Mouse (Mus musculus) lung, postnatal 0 days (tissue): ENCODE results near the gene Slc1a3. TPM values are rescaled to one million over a fixed set of nuclear protein-coding genes. Genes with fewer than 3 reads are reported as not detected.
"Not testable (repeated sequence)": the region's sequence is repeated elsewhere in the genome, so short reads cannot be mapped to it uniquely, and the experiment has no call there.

Experiments
- ATAC-seq: fragments of 200-750 bp; cut with Nextera tagmentation; 2 replicates; pipeline ENCODE4 v1.8.0; 2017; ENCODE audit warnings: moderate library complexity
- DNase-seq: peaks from one replicate; pipeline ENCODE4 v3.0.0-alpha.2; 2016; ENCODE audit warnings: low spot score
- H3K27ac ChIP-seq: fragments of 300-500 bp; sonication (generic); 2 replicates; pipeline ENCODE4 v1.5.1; 2014; ENCODE audit warnings: antibody characterized with exemption, mild to moderate bottlenecking, low read length, mixed read lengths
- H3K27me3 ChIP-seq: fragments of 300-500 bp; sonication (generic); replicated peaks from 2 replicates; pipeline ENCODE4 v1.6.1; 2014; ENCODE audit warnings: low read length, mixed read lengths; ENCODE audit not compliant: insufficient read depth
- H3K36me3 ChIP-seq: fragments of 300-500 bp; sonication (generic); 2 replicates; pipeline ENCODE4 v1.6.1; 2014; ENCODE audit warnings: low read length, mixed read lengths; ENCODE audit not compliant: insufficient read depth
- H3K4me1 ChIP-seq: fragments of 300-500 bp; sonication (generic); 2 replicates; pipeline ENCODE4 v1.6.1; 2014; ENCODE audit warnings: antibody characterized with exemption, low read depth, low read length, mixed read lengths; ENCODE audit not compliant: insufficient read depth
- H3K4me2 ChIP-seq: fragments of 300-500 bp; sonication (generic); replicated peaks from 2 replicates; pipeline ENCODE4 v1.6.1; 2014; ENCODE audit warnings: low read depth, mild to moderate bottlenecking, low read length, moderate library complexity, mixed read lengths
- H3K4me3 ChIP-seq: fragments of 300-500 bp; sonication (generic); 2 replicates; pipeline ENCODE4 v1.5.1; 2014; ENCODE audit warnings: low read depth, low read length
- H3K9ac ChIP-seq: fragments of 300-500 bp; sonication (generic); replicated peaks from 2 replicates; pipeline ENCODE4 v1.6.1; 2014; ENCODE audit warnings: low read depth, mild to moderate bottlenecking
- H3K9me3 ChIP-seq: fragments of 300-500 bp; sonication (generic); 2 replicates; pipeline ENCODE4 v1.6.1; 2016; ENCODE audit warnings: low read length, mixed read lengths
- CTCF ChIP-seq: IDR thresholded peaks from 2 replicates; pipeline ENCODE4 v1.5.1; 2016; ENCODE audit warnings: antibody characterized with exemption, mild to moderate bottlenecking
- EP300 ChIP-seq: IDR thresholded peaks from 2 replicates; pipeline ENCODE4 v1.6.1; 2016; ENCODE audit warnings: antibody characterized with exemption, mild to moderate bottlenecking, control low read depth
- WGBS: fragments of 180-500 bp; shearing (Covaris S2); extraction: QIAGEN DNeasy Blood & Tissue Kit; methylation state at CpG from one replicate; pipeline ENCODE4 v1.1.7; 2014; 5-methylcytosine and 5-hydroxymethylcytosine counted together
- polyA plus RNA-seq: library from polyadenylated mRNA; unstranded; fragments of >200 nt; fragmentation: Nextera tagmentation; extraction: Ambion mirVana; gene quantifications from 2 replicates; pipeline ENCODE4 v1.2.1, GENCODE M21; 2015

Gene Slc1a3
- polyA plus RNA-seq, 1 experiment from 2014 or later = 17.2 TPM

GRCm38 (mm10) chr15:8712433-8712984 is 1.9 kb upstream of the Slc1a3 start:
- H3K4me2 ChIP-seq = no peak overlapping the region
- H3K4me1 ChIP-seq = no peaks in the 10 kb centered on the region
- no peaks in the 10 kb centered on the region for H3K27me3 ChIP-seq
- no peak for ATAC-seq
- H3K4me3 ChIP-seq = no peak overlapping the region
- no peak for DNase-seq
- H3K9ac ChIP-seq = no peak overlapping the region
- H3K36me3 ChIP-seq = no peaks in the 10 kb centered on the region
- H3K27ac ChIP-seq = peak overlapping the region; percentile 27; the same call in 1 of the 2 replicates
- whole genome bisulfite sequencing = 75% methylated on average over 2 of the region's 2 CpGs
- TF ChIP-seq CTCF (no peak), EP300 (no peak)
- no peaks in the 10 kb centered on the region for H3K9me3 ChIP-seq

GRCm38 (mm10) chr15:8711630-8712310 is 1.2 kb upstream of the Slc1a3 start:
- H3K27ac ChIP-seq = 0 out of 2 replicates have a peak overlapping the region, but pooled peaks have one; percentile 27
- H3K4me1 ChIP-seq = no peaks in the 10 kb centered on the region
- H3K4me3 ChIP-seq = no peak overlapping the region
- WGBS = 29% methylated on average over 9 of the region's 9 CpGs
- no peak overlapping the region for H3K9ac ChIP-seq
- H3K36me3 ChIP-seq = no peaks in the 10 kb centered on the region
- no peaks in the 10 kb centered on the region for H3K9me3 ChIP-seq
- H3K27me3 ChIP-seq = no peaks in the 10 kb centered on the region
- no peak for ATAC-seq
- DNase-seq = peak; percentile 45
- no peak overlapping the region for H3K4me2 ChIP-seq
- no peak for TF ChIP-seq CTCF
- no peak for TF ChIP-seq EP300

DNA sequence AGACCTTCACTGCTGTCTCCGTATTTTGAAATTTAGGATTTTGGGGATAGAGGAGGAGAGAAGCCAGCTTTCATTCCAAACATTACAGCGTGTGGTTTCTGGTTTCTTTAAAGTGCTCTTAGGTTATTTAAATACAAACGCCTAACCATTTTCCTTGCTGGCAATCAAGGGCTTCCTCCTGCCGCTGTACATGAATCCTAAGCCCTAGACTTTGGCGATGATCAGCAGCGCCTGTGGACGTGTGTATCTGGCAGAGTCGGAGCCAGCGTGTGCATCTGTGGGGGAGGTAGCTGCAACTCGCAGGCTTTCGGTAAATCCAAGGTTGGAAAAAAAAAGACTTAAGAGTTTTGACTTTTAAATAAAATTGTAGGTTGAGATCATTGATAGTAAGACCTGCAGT is 986 bp downstream of the Slc1a3 start:
- TF ChIP-seq CTCF = no peak
- no peak for TF ChIP-seq EP300
- peak; percentile 56 for DNase-seq
- Histone ChIP-seq H3K9me3 (no peaks in the 10 kb centered on the region), H3K4me1 (no peaks in the 10 kb centered on the region), H3K4me3 (peak overlapping the region; percentile 61), H3K9ac (no peak overlapping the region), H3K36me3 (no peaks in the 10 kb centered on the region), H3K27me3 (no peaks in the 10 kb centered on the region), H3K27ac (no peak overlapping the region), H3K4me2 (peak overlapping the region; percentile 76)
- WGBS = 3% methylated on average over 11 of the region's 11 CpGs
- ATAC-seq = 0 out of 2 replicates have a peak, but pooled peaks have one; percentile 34

DNA sequence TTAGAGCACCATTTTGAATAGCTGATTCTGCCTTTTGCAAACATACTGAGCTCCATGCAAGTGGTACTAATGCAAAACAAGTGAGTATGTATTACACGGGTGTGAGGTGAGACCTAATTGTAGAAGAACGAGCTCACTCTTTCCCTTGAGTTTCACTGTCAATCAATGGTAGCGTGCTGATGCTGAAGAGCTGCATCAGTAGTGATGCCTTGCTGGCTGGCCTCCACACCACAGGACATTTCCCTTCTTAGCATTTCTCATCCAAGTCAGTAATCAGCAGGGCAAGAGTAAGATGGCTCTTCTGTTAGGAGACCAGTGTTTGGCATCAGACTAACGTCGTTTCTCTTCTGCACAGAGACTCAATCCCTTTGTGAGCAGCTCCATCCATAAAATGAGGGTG is 4.0 kb downstream of the Slc1a3 start:
- no peaks in the 10 kb centered on the region for H3K27me3 ChIP-seq
- no peaks in the 10 kb centered on the region for H3K4me1 ChIP-seq
- H3K9ac ChIP-seq = no peak overlapping the region
- ATAC-seq (no peak), DNase-seq (no peak)
- no peaks in the 10 kb centered on the region for H3K9me3 ChIP-seq
- H3K4me2 ChIP-seq = no peak overlapping the region
- H3K27ac ChIP-seq = no peak overlapping the region
- no peak for TF ChIP-seq CTCF
- no peak for TF ChIP-seq EP300
- no peak overlapping the region for H3K4me3 ChIP-seq
- no peaks in the 10 kb centered on the region for H3K36me3 ChIP-seq
- 87% methylated on average over 5 of the region's 5 CpGs for WGBS

- ATAC-seq (no peak), DNase-seq (no peak)
- TF ChIP-seq CTCF (no peak), EP300 (no peak)
- H3K4me3 ChIP-seq = no peak overlapping the region
- 56% methylated on average over 4 of the region's 4 CpGs for WGBS
- H3K4me2 ChIP-seq = no peak overlapping the region
- no peaks in the 10 kb centered on the region for H3K4me1 ChIP-seq
- no peak overlapping the region for H3K9ac ChIP-seq
- no peak overlapping the region for H3K27ac ChIP-seq
- no peaks in the 10 kb centered on the region for H3K9me3 ChIP-seq
- H3K36me3 ChIP-seq = no peaks in the 10 kb centered on the region
- H3K27me3 ChIP-seq = no peaks in the 10 kb centered on the region
These were observed 4.4 kb downstream of the Slc1a3 start for GRCm38 (mm10) chr15:8706178-8706577.

- ATAC-seq, H3K4me1 ChIP-seq: not testable (repeated sequence)
These were observed 5.0 kb downstream of the Slc1a3 start for GRCm38 (mm10) chr15:8705560-8705959.

More at GRCm38 (mm10) chr15:8705560-8705959, 5.0 kb downstream of the Slc1a3 start:
- H3K27ac ChIP-seq, H3K4me2 ChIP-seq, DNase-seq, H3K9ac ChIP-seq, H3K27me3 ChIP-seq, H3K4me3 ChIP-seq, H3K9me3 ChIP-seq, H3K36me3 ChIP-seq: not testable (repeated sequence)
- WGBS = 93% methylated on average over 1 of the region's 1 CpGs
